Mouse (Mus musculus): ENCODE data around the gene Gm10666. TPM values are rescaled to one million over a fixed set of nuclear protein-coding genes. Genes with fewer than 3 reads are reported as not detected.
"Not testable (repeated sequence)": the region's sequence is repeated elsewhere in the genome, so short reads cannot be mapped to it uniquely, and the experiment has no call there.

Gene Gm10666
- not detected in 2 replicates for polyA plus RNA-seq (2014; fragmentation: Nextera tagmentation; extraction: Ambion mirVana)

GRCm38 (mm10) chr7:22134641-22135040, at the start of gene Gm10666:
Gm10666 (minus strand) TSS chr7:22134741.
- H3K4me2 ChIP-seq (ENCODE audit: low read depth, low read length); H3K4me1 ChIP-seq (ENCODE audit: control insufficient read depth, insufficient read depth, low read length); H3K36me3 ChIP-seq (replicated peaks; ENCODE audit: control insufficient read depth, insufficient read depth, low read depth, low read length); H3K4me3 ChIP-seq (ENCODE audit: low read depth, low read length); H3K27me3 ChIP-seq (ENCODE audit: control insufficient read depth, insufficient read depth, low read length); H3K27ac ChIP-seq (replicated peaks; ENCODE audit: low read depth, low read length); DNase-seq (ENCODE audit: low spot score); H3K9ac ChIP-seq (replicated peaks; ENCODE audit: low read length); H3K9me3 ChIP-seq (replicated peaks; ENCODE audit: control insufficient read depth, low read length); ATAC-seq (replicated peaks; ENCODE audit: insufficient number of reproducible peaks, low FRiP score, low TSS enrichment, low read depth): not testable (repeated sequence)
- WGBS = no CpG with 5 or more reads among the region's 5 CpGs

- not testable (repeated sequence) for H3K4me2 ChIP-seq (ENCODE audit: low read depth, low read length); H3K27ac ChIP-seq (replicated peaks; ENCODE audit: low read depth, low read length); H3K27me3 ChIP-seq (ENCODE audit: control insufficient read depth, insufficient read depth, low read length); H3K9ac ChIP-seq (replicated peaks; ENCODE audit: low read length); H3K36me3 ChIP-seq (replicated peaks; ENCODE audit: control insufficient read depth, insufficient read depth, low read depth, low read length); H3K4me3 ChIP-seq (ENCODE audit: low read depth, low read length); H3K4me1 ChIP-seq (ENCODE audit: control insufficient read depth, insufficient read depth, low read length); DNase-seq (ENCODE audit: low spot score); ATAC-seq (replicated peaks; ENCODE audit: insufficient number of reproducible peaks, low FRiP score, low TSS enrichment, low read depth); H3K9me3 ChIP-seq (replicated peaks; ENCODE audit: control insufficient read depth, low read length)
- no CpG with 5 or more reads among the region's 3 CpGs for WGBS
Measured at GRCm38 (mm10) chr7:22163935-22164334, 29.4 kb upstream of the Gm10666 start, which contains the start of gene Vmn1r142. Vmn1r142 (minus strand) TSS chr7:22164035.

GRCm38 (mm10) chr7:22118145-22118544, 16.4 kb downstream of the Gm10666 start, which contains the start of gene Gm16451:
Gm16451 (minus strand) TSS chr7:22118245.
- H3K9ac ChIP-seq (replicated peaks; ENCODE audit: low read length); H3K27ac ChIP-seq (replicated peaks; ENCODE audit: low read depth, low read length); H3K4me2 ChIP-seq (ENCODE audit: low read depth, low read length); H3K36me3 ChIP-seq (replicated peaks; ENCODE audit: control insufficient read depth, insufficient read depth, low read depth, low read length); H3K4me3 ChIP-seq (ENCODE audit: low read depth, low read length); ATAC-seq (replicated peaks; ENCODE audit: insufficient number of reproducible peaks, low FRiP score, low TSS enrichment, low read depth); H3K9me3 ChIP-seq (replicated peaks; ENCODE audit: control insufficient read depth, low read length); DNase-seq (ENCODE audit: low spot score); H3K27me3 ChIP-seq (ENCODE audit: control insufficient read depth, insufficient read depth, low read length); H3K4me1 ChIP-seq (ENCODE audit: control insufficient read depth, insufficient read depth, low read length): not testable (repeated sequence)
- no CpG with 5 or more reads among the region's 2 CpGs for WGBS

Other genes with a start within 250 kb of the Gm10666 start
- not detected in 2 replicates for gene Gm5891, start 213.4 kb downstream of the Gm10666 start, polyA plus RNA-seq (2014; fragmentation: Nextera tagmentation; extraction: Ambion mirVana)
- gene Vmn1r137, start 140.2 kb downstream of the Gm10666 start, polyA plus RNA-seq (2014; fragmentation: Nextera tagmentation; extraction: Ambion mirVana) = not detected in 2 replicates
- not detected in 2 replicates for gene Vmn1r138, start 105.8 kb downstream of the Gm10666 start, polyA plus RNA-seq (2014; fragmentation: Nextera tagmentation; extraction: Ambion mirVana)
- gene Gm6176, start 78.4 kb downstream of the Gm10666 start, polyA plus RNA-seq (2014; fragmentation: Nextera tagmentation; extraction: Ambion mirVana) = not detected in 2 replicates
- gene Vmn1r139, start 65.7 kb downstream of the Gm10666 start, polyA plus RNA-seq (2014; fragmentation: Nextera tagmentation; extraction: Ambion mirVana) = not detected in 2 replicates
- not detected in 2 replicates for gene Gm16451, start 16.5 kb downstream of the Gm10666 start, polyA plus RNA-seq (2014; fragmentation: Nextera tagmentation; extraction: Ambion mirVana)
- gene Vmn1r142, start 29.3 kb upstream of the Gm10666 start, polyA plus RNA-seq (2014; fragmentation: Nextera tagmentation; extraction: Ambion mirVana) = not detected in 2 replicates
- not detected in 2 replicates for gene Vmn1r143, start 54.6 kb upstream of the Gm10666 start, polyA plus RNA-seq (2014; fragmentation: Nextera tagmentation; extraction: Ambion mirVana)
- not detected in 2 replicates for gene Gm8653, start 66.5 kb upstream of the Gm10666 start, polyA plus RNA-seq (2014; fragmentation: Nextera tagmentation; extraction: Ambion mirVana)
- not detected in 2 replicates for gene Gm8453, start 94.7 kb upstream of the Gm10666 start, polyA plus RNA-seq (2014; fragmentation: Nextera tagmentation; extraction: Ambion mirVana)
- gene Gm4187, start 195.0 kb upstream of the Gm10666 start, polyA plus RNA-seq (2014; fragmentation: Nextera tagmentation; extraction: Ambion mirVana) = not detected in 2 replicates
- gene Gm8660, start 236.3 kb upstream of the Gm10666 start, polyA plus RNA-seq (2014; fragmentation: Nextera tagmentation; extraction: Ambion mirVana) = not detected in 2 replicates

Data from embryonic facial prominence, embryonic 11.5 days (tissue).